Mouse (Mus musculus): ENCODE data around the gene Krt10. TPM values are rescaled to one million over a fixed set of nuclear protein-coding genes. Genes with fewer than 3 reads are reported as not detected.

The Krt10 gene
- polyA plus RNA-seq (2015; fragmentation: Nextera tagmentation; extraction: Ambion mirVana) = 20.4 and 20.9 TPM in 2 replicates

- Histone ChIP-seq H3K27ac (no peak within 1 kb of the TSS), H3K4me1 (no peaks in the 10 kb centered on the region), H3K4me3 (no peak within 1 kb of the TSS), H3K9ac (no peak within 1 kb of the TSS), H3K9me3 (no peaks in the 10 kb centered on the region), H3K27me3 (no peaks in the 10 kb centered on the region; the same call in 1 of the 2 replicates), H3K36me3 (no peaks in the 10 kb centered on the region), H3K4me2 (no peak within 1 kb of the TSS)
- no peak for ATAC-seq (ENCODE audit: borderline replicate concordance, extremely low read depth, low FRiP score, low TSS enrichment)
- 74% methylated on average over 4 of the region's 4 CpGs for WGBS
Measured at GRCm38 (mm10) chr11:99389264-99389663, at the start of gene Krt10. TSS of gene Krt10 (minus strand) at chr11:99389364.

- 14% methylated on average over 10 of the region's 10 CpGs for WGBS
- H3K36me3 ChIP-seq = no peaks in the 10 kb centered on the region
- H3K4me1 ChIP-seq = no peaks in the 10 kb centered on the region
- no peak within 1 kb of the TSS for H3K4me2 ChIP-seq
- H3K4me3 ChIP-seq = no peak within 1 kb of the TSS
- no peaks in the 10 kb centered on the region for H3K27me3 ChIP-seq
- no peaks in the 10 kb centered on the region for H3K9me3 ChIP-seq
- no peak for ATAC-seq (ENCODE audit: borderline replicate concordance, extremely low read depth, low FRiP score, low TSS enrichment)
- H3K27ac ChIP-seq = no peak within 1 kb of the TSS
- no peak within 1 kb of the TSS for H3K9ac ChIP-seq
Measured at GRCm38 (mm10) chr11:99437972-99438371, 48.8 kb upstream of the Krt10 start, which contains the start of gene Krt20. TSS of gene Krt20 (minus strand) at chr11:99438150.

- no peak overlapping the region for H3K4me2 ChIP-seq
- H3K27ac ChIP-seq = no peak overlapping the region
- ATAC-seq (ENCODE audit: borderline replicate concordance, extremely low read depth, low FRiP score, low TSS enrichment) = no peak
- H3K4me3 ChIP-seq = no peak overlapping the region
- WGBS = 36% methylated on average over 4 of the region's 4 CpGs
- no peaks in the 10 kb centered on the region for H3K36me3 ChIP-seq
- H3K4me1 ChIP-seq = no peaks in the 10 kb centered on the region
- H3K9ac ChIP-seq = no peak overlapping the region
- no peaks in the 10 kb centered on the region for H3K9me3 ChIP-seq
- no peaks in the 10 kb centered on the region for H3K27me3 ChIP-seq
Measured at GRCm38 (mm10) chr11:99436625-99437024, 47.5 kb upstream of the Krt10 start.

GRCm38 (mm10) chr11:99430670-99431069 lies 41.5 kb upstream of the Krt10 start:
- Histone ChIP-seq H3K27ac (no peak overlapping the region), H3K9ac (no peak overlapping the region), H3K9me3 (no peaks in the 10 kb centered on the region), H3K36me3 (no peaks in the 10 kb centered on the region), H3K4me3 (no peak overlapping the region), H3K4me2 (no peak overlapping the region), H3K27me3 (no peaks in the 10 kb centered on the region), H3K4me1 (no peaks in the 10 kb centered on the region)
- WGBS = 37% methylated on average over 12 of the region's 12 CpGs
- ATAC-seq (ENCODE audit: borderline replicate concordance, extremely low read depth, low FRiP score, low TSS enrichment) = no peak

- no peak within 1 kb of the TSS for H3K4me2 ChIP-seq
- 77% methylated on average over 10 of the region's 10 CpGs for WGBS
- no peaks in the 10 kb centered on the region for H3K36me3 ChIP-seq
- no peak for ATAC-seq (ENCODE audit: borderline replicate concordance, extremely low read depth, low FRiP score, low TSS enrichment)
- no peaks in the 10 kb centered on the region for H3K27me3 ChIP-seq
- no peaks in the 10 kb centered on the region for H3K9me3 ChIP-seq
- H3K4me3 ChIP-seq = no peak within 1 kb of the TSS
- no peak within 1 kb of the TSS for H3K27ac ChIP-seq
- no peaks in the 10 kb centered on the region for H3K4me1 ChIP-seq
- H3K9ac ChIP-seq = no peak within 1 kb of the TSS
Measured at GRCm38 (mm10) chr11:99422159-99422558, 33.0 kb upstream of the Krt10 start, which contains the start of gene Krt12. TSS of gene Krt12 (minus strand) at chr11:99422259.

GRCm38 (mm10) chr11:99420586-99420985 lies 31.4 kb upstream of the Krt10 start:
- WGBS = 36% methylated on average over 10 of the region's 10 CpGs
- H3K9ac ChIP-seq = no peak overlapping the region
- no peak for ATAC-seq (ENCODE audit: borderline replicate concordance, extremely low read depth, low FRiP score, low TSS enrichment)
- H3K36me3 ChIP-seq = no peaks in the 10 kb centered on the region
- H3K4me1 ChIP-seq = no peaks in the 10 kb centered on the region
- H3K4me2 ChIP-seq = no peak overlapping the region
- no peak overlapping the region for H3K27ac ChIP-seq
- H3K4me3 ChIP-seq = no peak overlapping the region
- H3K27me3 ChIP-seq = no peaks in the 10 kb centered on the region
- no peaks in the 10 kb centered on the region for H3K9me3 ChIP-seq

- Histone ChIP-seq H3K4me3 (no peak overlapping the region), H3K9ac (no peak overlapping the region), H3K27me3 (no peaks in the 10 kb centered on the region), H3K4me1 (no peaks in the 10 kb centered on the region), H3K27ac (no peak overlapping the region), H3K9me3 (no peaks in the 10 kb centered on the region), H3K4me2 (no peak overlapping the region), H3K36me3 (no peaks in the 10 kb centered on the region)
- ATAC-seq (ENCODE audit: borderline replicate concordance, extremely low read depth, low FRiP score, low TSS enrichment) = no peak
- 58% methylated on average over 16 of the region's 16 CpGs for WGBS
Measured at GRCm38 (mm10) chr11:99417819-99418218, 28.7 kb upstream of the Krt10 start.

GRCm38 (mm10) chr11:99416902-99417301 lies 27.7 kb upstream of the Krt10 start:
- no peak overlapping the region for H3K27ac ChIP-seq
- H3K4me1 ChIP-seq = no peaks in the 10 kb centered on the region
- H3K9me3 ChIP-seq = no peaks in the 10 kb centered on the region
- ATAC-seq (ENCODE audit: borderline replicate concordance, extremely low read depth, low FRiP score, low TSS enrichment) = no peak
- no peak overlapping the region for H3K4me3 ChIP-seq
- 80% methylated on average over 13 of the region's 13 CpGs for WGBS
- H3K36me3 ChIP-seq = no peaks in the 10 kb centered on the region
- H3K27me3 ChIP-seq = no peaks in the 10 kb centered on the region
- no peak overlapping the region for H3K4me2 ChIP-seq
- no peak overlapping the region for H3K9ac ChIP-seq

- no peaks in the 10 kb centered on the region for H3K4me1 ChIP-seq
- H3K27ac ChIP-seq = no peak overlapping the region
- ATAC-seq (ENCODE audit: borderline replicate concordance, extremely low read depth, low FRiP score, low TSS enrichment) = no peak
- H3K4me3 ChIP-seq = no peak overlapping the region
- H3K4me2 ChIP-seq = no peak overlapping the region
- no peak overlapping the region for H3K9ac ChIP-seq
- H3K9me3 ChIP-seq = no peaks in the 10 kb centered on the region
- no peaks in the 10 kb centered on the region for H3K36me3 ChIP-seq
- no peaks in the 10 kb centered on the region for H3K27me3 ChIP-seq
- 85% methylated on average over 13 of the region's 13 CpGs for WGBS
Measured at GRCm38 (mm10) chr11:99414463-99415147, 25.4 kb upstream of the Krt10 start.

GRCm38 (mm10) chr11:99413247-99413646 lies 24.1 kb upstream of the Krt10 start:
- no peak overlapping the region for H3K27ac ChIP-seq
- H3K9me3 ChIP-seq = no peaks in the 10 kb centered on the region
- no peaks in the 10 kb centered on the region for H3K4me1 ChIP-seq
- WGBS = 19% methylated on average over 6 of the region's 6 CpGs
- H3K4me3 ChIP-seq = no peak overlapping the region
- H3K27me3 ChIP-seq = no peaks in the 10 kb centered on the region
- H3K4me2 ChIP-seq = no peak overlapping the region
- ATAC-seq (ENCODE audit: borderline replicate concordance, extremely low read depth, low FRiP score, low TSS enrichment) = no peak
- H3K9ac ChIP-seq = no peak overlapping the region
- no peaks in the 10 kb centered on the region for H3K36me3 ChIP-seq

- H3K27me3 ChIP-seq = no peaks in the 10 kb centered on the region; the same call in 1 of the 2 replicates
- H3K9ac ChIP-seq = no peak overlapping the region
- no peaks in the 10 kb centered on the region for H3K4me1 ChIP-seq
- H3K4me2 ChIP-seq = no peak overlapping the region
- no peak overlapping the region for H3K27ac ChIP-seq
- H3K4me3 ChIP-seq = no peak overlapping the region
- no peaks in the 10 kb centered on the region for H3K36me3 ChIP-seq
- no peak for ATAC-seq (ENCODE audit: borderline replicate concordance, extremely low read depth, low FRiP score, low TSS enrichment)
- 61% methylated on average over 10 of the region's 10 CpGs for WGBS
- H3K9me3 ChIP-seq = no peaks in the 10 kb centered on the region
Measured at GRCm38 (mm10) chr11:99406186-99406585, 17.0 kb upstream of the Krt10 start.

- WGBS = 78% methylated on average over 13 of the region's 13 CpGs
- H3K9me3 ChIP-seq = no peaks in the 10 kb centered on the region
- H3K4me1 ChIP-seq = no peaks in the 10 kb centered on the region
- H3K27me3 ChIP-seq = peaks cover 9% of the 10 kb centered on the region; the same call in 1 of the 2 replicates
- ATAC-seq (ENCODE audit: borderline replicate concordance, extremely low read depth, low FRiP score, low TSS enrichment) = no peak
- H3K27ac ChIP-seq = no peak overlapping the region
- H3K4me3 ChIP-seq = no peak overlapping the region
- H3K4me2 ChIP-seq = no peak overlapping the region
- no peak overlapping the region for H3K9ac ChIP-seq
- no peaks in the 10 kb centered on the region for H3K36me3 ChIP-seq
Measured at GRCm38 (mm10) chr11:99399956-99400549, 10.9 kb upstream of the Krt10 start.

All from lung, embryonic 15.5 days (tissue).